Mouse (Mus musculus) T-helper 2 cell (primary cell): Measurements from ENCODE around the gene Aldh6a1.

Experiments used
- in situ Hi-C: fragments of 300-600 bp; cut with MboI, MseI; formaldehyde crosslinking; loops from one replicate; pipeline ENCODE4 v1.15.1; 2025; ENCODE audit warnings: high pct_unique_total_duplicates

Gene Aldh6a1

GRCm38 (mm10) chr12:84450718-84451646, at the start of gene Aldh6a1, which contains the start of gene Lin52:
Aldh6a1 (minus strand) TSS chr12:84451004.
Lin52 (plus strand) TSS chr12:84451422.
- in situ Hi-C loops = no loop called here

- in situ Hi-C loops = no loop called here
Measured at GRCm38 (mm10) chr12:84496795-84497194, 46.0 kb upstream of the Aldh6a1 start.

- in situ Hi-C loops = no loop called here
Measured at GRCm38 (mm10) chr12:84487324-84488056, 36.7 kb upstream of the Aldh6a1 start.

DNA sequence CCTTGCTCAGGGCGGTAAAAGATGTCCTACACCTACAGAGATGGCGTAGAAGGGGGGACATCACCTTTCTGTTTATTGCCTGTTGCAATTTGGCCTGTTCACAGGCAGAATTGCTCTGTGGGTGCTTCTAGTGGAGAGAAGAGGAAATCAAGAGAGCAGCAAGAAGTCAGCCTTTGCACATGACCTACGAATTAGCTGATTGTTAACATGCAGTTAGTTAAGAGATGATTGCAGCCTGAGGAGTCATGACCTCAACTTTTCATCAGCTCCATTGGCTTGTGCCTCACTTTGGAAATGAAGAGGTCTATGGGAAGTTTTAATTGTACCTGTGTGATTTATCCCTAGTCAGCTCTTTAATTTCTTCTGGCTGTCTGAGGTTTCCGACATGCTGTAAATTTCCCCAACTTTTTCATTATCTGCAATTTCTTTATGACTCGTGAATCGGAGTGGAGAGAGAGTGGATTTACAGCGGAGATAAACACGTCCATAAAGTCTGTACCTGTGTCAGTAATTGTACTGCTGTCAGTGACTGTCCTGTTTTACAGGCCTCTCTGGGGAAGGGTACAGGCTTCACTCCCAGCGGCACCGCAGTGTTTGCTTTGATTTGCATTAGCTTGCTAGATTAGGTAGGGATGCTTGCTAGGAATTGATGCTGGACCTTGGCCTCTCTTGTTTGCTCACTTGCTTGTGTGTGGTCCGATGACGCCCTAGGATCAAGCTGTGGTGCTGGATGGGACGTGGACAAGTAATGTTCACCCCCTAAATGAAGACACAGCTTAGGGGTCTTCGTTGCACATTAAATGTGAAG, 32.2 kb upstream of the Aldh6a1 start:
- in situ Hi-C loops = no loop called here

DNA sequence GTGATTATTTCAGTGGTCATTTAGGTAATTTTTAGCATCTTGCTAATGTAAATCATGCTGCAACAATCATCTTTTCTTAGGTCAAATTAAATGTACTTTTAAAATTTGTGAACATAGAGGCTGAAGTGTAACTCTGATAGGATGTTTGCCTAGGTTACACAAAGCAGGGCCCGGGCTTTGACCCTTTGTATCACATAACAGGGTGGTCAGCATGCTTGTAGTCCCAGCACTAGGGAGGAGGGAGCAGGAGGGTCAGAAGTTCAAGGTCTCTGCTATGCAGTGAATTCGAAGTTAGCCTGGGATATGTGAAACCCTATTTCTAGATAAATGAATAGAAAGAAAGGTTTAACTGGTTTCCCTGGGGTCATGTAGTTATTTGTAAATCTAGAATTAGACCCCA, 30.4 kb upstream of the Aldh6a1 start:
- in situ Hi-C loops = no loop called here

DNA sequence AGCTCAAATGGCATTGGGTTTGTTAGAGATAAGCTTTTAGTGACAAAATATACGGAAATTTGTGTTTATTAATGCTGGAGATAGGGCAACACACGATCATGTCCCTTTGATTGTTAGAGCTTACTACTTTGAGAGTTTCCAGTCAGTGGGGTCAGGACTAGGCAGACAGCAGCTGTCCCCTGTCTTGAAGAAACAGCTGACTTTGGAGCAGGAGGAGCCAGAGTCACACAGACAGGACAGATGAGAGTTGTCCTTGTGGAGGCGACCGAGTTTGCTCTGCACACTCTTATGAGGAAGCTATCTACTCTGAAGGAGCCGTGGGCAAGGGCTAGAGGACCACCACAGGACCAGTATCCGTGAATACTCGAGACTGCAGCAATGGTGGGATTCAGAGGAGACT, 28.1 kb upstream of the Aldh6a1 start:
- in situ Hi-C loops = no loop called here

DNA sequence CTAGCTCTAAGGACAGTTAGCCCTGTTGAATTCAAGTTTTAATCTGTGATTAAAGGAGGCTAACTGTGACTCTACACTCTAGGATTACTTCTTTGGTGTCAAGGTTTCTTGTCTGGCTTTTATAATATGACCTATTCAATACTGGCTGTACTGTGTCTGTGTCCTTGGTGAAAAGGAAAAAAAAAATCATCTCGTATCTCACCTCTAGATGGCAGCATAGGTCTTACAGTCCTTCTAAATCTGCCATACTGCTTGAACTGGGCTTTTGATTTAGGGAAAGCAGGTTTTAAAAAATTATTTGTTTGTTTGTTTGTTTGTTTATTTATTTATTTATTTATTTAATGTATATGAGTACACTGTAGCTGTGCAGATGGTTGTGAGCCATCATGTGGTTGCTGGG, 17.9 kb upstream of the Aldh6a1 start:
- in situ Hi-C loops = no loop called here

GRCm38 (mm10) chr12:84462856-84463255, 12.1 kb upstream of the Aldh6a1 start:
- in situ Hi-C loops = no loop called here

- in situ Hi-C loops = no loop called here
Measured at GRCm38 (mm10) chr12:84461416-84461815, 10.6 kb upstream of the Aldh6a1 start.

DNA sequence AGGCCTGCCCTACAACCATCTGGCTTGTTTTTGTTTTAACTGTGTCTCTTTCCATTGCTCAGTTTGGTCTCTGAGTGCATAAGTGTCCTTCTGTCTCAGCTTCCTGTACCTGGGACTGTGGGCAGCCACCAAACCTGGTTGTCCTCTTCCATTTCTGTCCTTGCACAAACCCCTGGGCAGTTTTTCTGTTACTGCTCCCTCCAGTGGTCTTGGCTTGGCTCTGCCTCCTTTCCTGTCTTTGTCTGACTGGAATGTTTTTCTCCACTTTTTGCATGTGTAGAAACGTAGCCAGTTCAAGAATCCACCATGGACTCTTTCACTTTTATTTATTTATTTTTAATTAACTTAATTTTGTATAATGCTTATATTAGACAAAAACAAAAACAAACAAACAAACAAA, 9.0 kb upstream of the Aldh6a1 start:
- in situ Hi-C loops = no loop called here

DNA sequence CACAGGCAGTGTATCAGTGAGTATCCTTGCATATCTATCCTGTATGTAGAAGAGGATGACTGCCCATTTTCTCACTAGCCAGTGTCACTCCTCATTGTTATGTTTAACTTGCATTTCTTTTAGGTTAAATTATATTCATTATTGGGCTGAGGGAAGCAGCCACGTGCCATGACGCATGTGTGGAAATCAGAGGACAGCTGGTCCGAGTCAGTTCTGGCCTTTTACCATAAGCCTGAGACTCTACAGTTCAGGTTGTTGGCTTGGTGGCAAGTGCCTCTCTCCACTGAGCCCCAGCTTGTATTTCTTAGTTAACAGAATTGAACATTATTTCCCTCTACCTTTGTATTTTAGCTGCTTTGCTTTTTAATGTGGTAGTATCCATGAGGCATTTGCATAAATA, 6.1 kb upstream of the Aldh6a1 start:
- in situ Hi-C loops = no loop called here

GRCm38 (mm10) chr12:84451801-84452200, 997 bp upstream of the Aldh6a1 start:
- in situ Hi-C loops = no loop called here

GRCm38 (mm10) chr12:84450351-84450717, 470 bp downstream of the Aldh6a1 start:
- in situ Hi-C loops = no loop called here

DNA sequence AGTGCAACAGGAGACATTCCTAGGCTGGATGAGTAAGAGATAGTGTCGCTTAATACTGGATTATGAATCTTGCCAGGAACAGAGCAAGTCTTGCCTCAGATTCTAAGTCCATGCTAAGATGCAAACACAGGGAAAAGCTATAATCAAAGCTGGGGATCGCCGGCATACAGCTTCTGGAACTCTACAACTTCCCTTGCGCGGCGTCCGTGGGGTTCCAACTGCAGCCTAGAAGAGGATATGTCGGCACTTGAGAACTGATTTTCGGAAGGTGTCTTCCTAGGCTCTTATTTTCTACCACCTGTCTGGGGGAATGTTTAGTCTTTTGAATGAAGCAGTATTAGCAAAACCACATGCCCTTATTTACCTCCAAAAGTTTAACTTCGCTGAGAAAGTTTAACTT, 917 bp downstream of the Aldh6a1 start:
- in situ Hi-C loops = no loop called here

DNA sequence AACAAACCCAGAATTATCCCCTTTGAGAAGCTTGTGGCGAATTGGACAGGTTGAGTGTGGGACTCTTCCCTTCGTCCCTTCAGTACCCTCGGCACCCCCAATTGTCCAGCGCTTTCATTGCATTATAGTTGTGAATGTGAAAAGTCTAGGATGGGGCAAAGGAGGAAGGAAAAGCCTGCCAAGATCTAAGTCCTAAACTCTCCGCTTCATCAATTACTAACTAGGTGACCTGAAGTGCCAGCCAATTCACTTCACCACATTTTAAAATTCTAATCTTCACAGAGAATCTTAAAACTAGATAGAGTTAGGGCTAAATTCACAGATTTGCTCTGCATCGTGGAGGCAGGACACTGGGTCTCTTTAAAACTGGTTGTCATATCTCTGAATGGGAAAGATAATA, 2.6 kb downstream of the Aldh6a1 start:
- in situ Hi-C loops = no loop called here

- in situ Hi-C loops = no loop called here
Measured at GRCm38 (mm10) chr12:84447386-84447785, 3.4 kb downstream of the Aldh6a1 start.

- in situ Hi-C loops = no loop called here
Measured at GRCm38 (mm10) chr12:84442526-84442925, 8.3 kb downstream of the Aldh6a1 start.

DNA sequence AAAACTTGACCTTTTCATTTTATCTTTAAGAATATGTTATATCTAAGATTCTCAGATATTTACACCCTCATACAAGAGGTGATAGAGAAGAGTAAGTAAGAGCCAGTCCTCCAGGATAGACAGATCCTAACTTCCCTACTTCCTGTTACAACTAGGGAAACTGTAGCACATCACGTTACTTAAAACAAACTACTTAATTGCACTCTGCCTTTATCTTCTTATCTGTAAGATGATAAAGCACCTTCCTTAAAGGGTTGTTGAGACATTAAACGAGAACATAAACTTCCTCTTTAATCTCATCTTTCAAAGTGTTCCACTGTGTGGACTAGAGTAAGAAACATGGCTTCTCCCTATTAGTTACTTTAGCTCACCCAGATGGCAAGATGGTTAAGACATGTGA, 12.1 kb downstream of the Aldh6a1 start:
- in situ Hi-C loops = no loop called here

- in situ Hi-C loops = no loop called here
Measured at GRCm38 (mm10) chr12:84429825-84430224, 21.0 kb downstream of the Aldh6a1 start.

- in situ Hi-C loops = no loop called here
Measured at GRCm38 (mm10) chr12:84423990-84424389, 26.8 kb downstream of the Aldh6a1 start.

- in situ Hi-C loops = no loop called here
Measured at GRCm38 (mm10) chr12:84417605-84417922, 33.2 kb downstream of the Aldh6a1 start.
